Mouse (Mus musculus): ENCODE measurements around the gene Lrriq1.

- TF ChIP-seq POLR2A (IDR thresholded peaks at IDR 0.05; ENCODE audit: low read depth, low read length), result no peak
- no peak for TF ChIP-seq CTCF (conservative IDR thresholded peaks at IDR 0.05; ENCODE audit: insufficient read depth, insufficient read length, low read depth, low read length)
These were observed 9.5 kb downstream of the Lrriq1 start for GRCm38 (mm10) chr10:103226646-103227045.

Measured in kidney, adult 2 months (tissue).